Mouse (Mus musculus) left cerebral cortex, adult 9 months (tissue): ENCODE data around the gene Ell2.

Experiments
- DNase-seq, 2 experiments: peaks; one replicate each; pipeline ENCODE4 v3.0.0; 2022; ENCODE audit warnings: low spot score in 2 of 2

Ell2 gene

GRCm38 (mm10) chr13:75809957-75810356, 103.4 kb downstream of the Ell2 start:
- no peak for DNase-seq

DNA sequence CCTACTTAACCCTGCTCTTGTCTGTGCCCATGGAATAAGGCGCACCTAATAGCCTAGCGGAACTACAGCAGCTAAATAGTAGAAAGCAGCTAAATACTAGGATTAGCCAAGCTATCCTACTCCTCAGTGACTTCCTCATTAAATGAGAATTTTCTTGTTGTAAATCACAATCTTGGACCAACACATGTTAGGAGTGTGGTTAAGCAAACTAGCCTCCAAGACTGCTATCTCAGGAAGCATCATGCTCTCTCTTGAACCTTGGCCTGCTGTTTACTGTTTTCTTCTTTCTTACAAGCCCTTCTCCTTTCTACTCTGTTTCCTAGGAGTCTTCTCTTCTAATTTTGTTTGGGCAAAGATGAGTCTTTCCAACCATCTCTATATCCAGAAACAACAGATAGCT, 110.6 kb downstream of the Ell2 start:
- DNase-seq = no peak

- no peak for DNase-seq
These were observed 111.9 kb downstream of the Ell2 start for GRCm38 (mm10) chr13:75818486-75818885.

- no peak for DNase-seq
These were observed 112.6 kb downstream of the Ell2 start for GRCm38 (mm10) chr13:75818945-75819706.

DNA sequence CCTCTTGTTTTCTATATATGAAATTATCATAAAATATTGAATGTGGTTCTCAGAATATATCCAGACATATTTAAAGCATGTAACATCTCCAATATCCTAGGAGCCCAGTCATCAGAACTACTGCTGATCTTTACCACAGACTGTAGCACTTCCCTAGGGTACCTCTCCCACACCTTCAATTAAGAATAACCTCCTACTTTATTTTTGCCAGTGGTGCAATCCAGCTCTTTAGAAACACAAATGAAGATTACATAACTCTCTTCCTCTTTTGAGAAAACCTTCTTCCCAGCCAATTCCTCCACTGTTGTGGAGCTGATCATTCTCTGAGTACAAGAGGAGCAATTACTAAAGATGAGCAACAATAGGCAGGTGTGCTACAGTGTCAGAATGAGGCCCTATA, 113.3 kb downstream of the Ell2 start:
- no peak for DNase-seq
